Mouse (Mus musculus): ENCODE measurements around the gene Btnl2.

DNA sequence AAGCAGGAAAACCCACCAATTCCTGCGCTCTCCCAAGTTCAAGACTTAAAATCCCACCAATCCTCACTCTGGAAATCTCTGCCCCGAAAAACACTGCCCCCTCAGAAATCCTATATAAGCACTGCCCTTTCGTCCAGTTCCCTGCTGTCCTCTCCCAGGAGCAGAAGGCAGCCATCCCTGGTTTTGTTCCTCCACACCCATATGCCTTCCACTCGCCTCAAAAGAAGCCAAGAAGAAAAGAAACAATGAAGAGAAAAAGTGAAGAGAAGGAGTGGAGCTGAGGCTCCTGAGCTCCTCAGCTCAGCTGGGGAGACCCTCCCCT, 44.7 kb downstream of the Btnl2 start:
- TF ChIP-seq CTCF (IDR thresholded peaks at IDR 0.05; ENCODE audit: low read depth) (no peak), EP300 (optimal IDR thresholded peaks at IDR 0.05) (no peak)
